Mouse (Mus musculus): ENCODE measurements around the gene Prlh.

Gene Prlh

GRCm38 (mm10) chr1:90952808-90953207, at the start of gene Prlh:
TSS of gene Prlh (plus strand) at chr1:90953108.
- no peak for DNase-seq

GRCm38 (mm10) chr1:90903211-90903945, 49.5 kb upstream of the Prlh start:
- no peak for DNase-seq

- no peak for DNase-seq
Measured at GRCm38 (mm10) chr1:90903971-90904458, 48.9 kb upstream of the Prlh start.

- DNase-seq = no peak
Measured at GRCm38 (mm10) chr1:90904729-90905404, 48.0 kb upstream of the Prlh start.

- DNase-seq = peak; percentile 53 to 70
Measured at GRCm38 (mm10) chr1:90906357-90906756, 46.6 kb upstream of the Prlh start.

GRCm38 (mm10) chr1:90909161-90909560, 43.7 kb upstream of the Prlh start:
- peak; percentile 62 to 66 for DNase-seq

- DNase-seq = peak; percentile 83 to 92
Measured at GRCm38 (mm10) chr1:90909631-90910152, 43.2 kb upstream of the Prlh start.

- DNase-seq = no peak
Measured at GRCm38 (mm10) chr1:90913231-90913630, 39.7 kb upstream of the Prlh start.

- peak; percentile 85 to 89 for DNase-seq
Measured at GRCm38 (mm10) chr1:90914948-90915569, 37.8 kb upstream of the Prlh start, which contains the start of gene Mlph. TSS of gene Mlph (plus strand) at chr1:90915085.

- peak in 1 of 2 experiments; percentile 45 for DNase-seq
Measured at GRCm38 (mm10) chr1:90917509-90917908, 35.4 kb upstream of the Prlh start.

GRCm38 (mm10) chr1:90921687-90922086, 31.2 kb upstream of the Prlh start:
- peak; percentile 41 to 66 for DNase-seq

GRCm38 (mm10) chr1:90926030-90926429, 26.9 kb upstream of the Prlh start:
- DNase-seq = peak in 1 of 2 experiments; percentile 18

- DNase-seq = peak; percentile 47 to 70
Measured at GRCm38 (mm10) chr1:90927308-90927707, 25.6 kb upstream of the Prlh start.

GRCm38 (mm10) chr1:90927929-90928574, 24.9 kb upstream of the Prlh start:
- DNase-seq = no peak

- DNase-seq = peak; percentile 88 to 94
Measured at GRCm38 (mm10) chr1:90928575-90928934, 24.4 kb upstream of the Prlh start.

GRCm38 (mm10) chr1:90933001-90933400, 19.9 kb upstream of the Prlh start:
- no peak for DNase-seq

GRCm38 (mm10) chr1:90936990-90937389, 15.9 kb upstream of the Prlh start:
- no peak for DNase-seq

GRCm38 (mm10) chr1:90939980-90940379, 12.9 kb upstream of the Prlh start:
- no peak for DNase-seq

GRCm38 (mm10) chr1:90945171-90945570, 7.7 kb upstream of the Prlh start:
- DNase-seq = no peak

GRCm38 (mm10) chr1:90947252-90947651, 5.7 kb upstream of the Prlh start:
- DNase-seq = no peak

- DNase-seq = no peak
Measured at GRCm38 (mm10) chr1:90949309-90949708, 3.6 kb upstream of the Prlh start.

GRCm38 (mm10) chr1:90951670-90952069, 1.2 kb upstream of the Prlh start:
- no peak for DNase-seq

- no peak for DNase-seq
Measured at GRCm38 (mm10) chr1:90953688-90954087, 780 bp downstream of the Prlh start.

Data from kidney, postnatal 25 days (tissue).